Mouse (Mus musculus) gastrocnemius, adult 18-20 months (tissue): Measurements from ENCODE around the gene Chrm1. TPM values are rescaled to one million over a fixed set of nuclear protein-coding genes. Genes with fewer than 3 reads are reported as not detected.

Experiments
- DNase-seq: peaks from one replicate; pipeline ENCODE4 v3.0.0; 2021; ENCODE audit warnings: low spot score
- long read RNA-seq, 2 experiments: library from polyadenylated mRNA; stranded (forward); transcript quantifications; one replicate each; pipeline ENCODE4 v2.0.0; 2021
- total RNA-seq, 2 experiments: library from RNA; stranded (reverse); gene quantifications; 2 replicates each; pipeline ENCODE4 v1.2.3; 2021

The Chrm1 gene
- not detected for total RNA-seq
- long read RNA-seq, experiment 1, result 0 reads
- long read RNA-seq, experiment 2, result 0 reads

- DNase-seq, result no peak
These were observed at the start of gene Chrm1 for GRCm38 (mm10) chr19:8663360-8663839. Gene Chrm1 (plus strand): TSS chr19:8663789.

GRCm38 (mm10) chr19:8614343-8614742 is 49.2 kb upstream of the Chrm1 start:
- DNase-seq, result no peak

- no peak for DNase-seq
These were observed 47.3 kb upstream of the Chrm1 start for GRCm38 (mm10) chr19:8616314-8616713.

- DNase-seq, result no peak
These were observed 45.7 kb upstream of the Chrm1 start, which contains the start of gene Slc22a6 for GRCm38 (mm10) chr19:8617904-8618303. Gene Slc22a6 (plus strand): TSS chr19:8618039.

GRCm38 (mm10) chr19:8621098-8621497 is 42.5 kb upstream of the Chrm1 start:
- no peak for DNase-seq

GRCm38 (mm10) chr19:8630249-8630648 is 33.3 kb upstream of the Chrm1 start:
- no peak for DNase-seq

GRCm38 (mm10) chr19:8630826-8631225 is 32.8 kb upstream of the Chrm1 start:
- DNase-seq, result no peak

- no peak for DNase-seq
These were observed 31.6 kb upstream of the Chrm1 start for GRCm38 (mm10) chr19:8632029-8632428.

- DNase-seq, result no peak
These were observed 21.5 kb upstream of the Chrm1 start for GRCm38 (mm10) chr19:8642086-8642485.

- no peak for DNase-seq
These were observed 17.2 kb upstream of the Chrm1 start for GRCm38 (mm10) chr19:8646393-8646792.

- no peak for DNase-seq
These were observed 7.8 kb upstream of the Chrm1 start for GRCm38 (mm10) chr19:8655833-8656232.

- DNase-seq, result no peak
These were observed 7.2 kb upstream of the Chrm1 start for GRCm38 (mm10) chr19:8656341-8656740.

- no peak for DNase-seq
These were observed 1.7 kb upstream of the Chrm1 start for GRCm38 (mm10) chr19:8661821-8662307.

- peak; percentile 8 for DNase-seq
These were observed 1.3 kb upstream of the Chrm1 start for GRCm38 (mm10) chr19:8662337-8662736.

- no peak for DNase-seq
These were observed 377 bp downstream of the Chrm1 start for GRCm38 (mm10) chr19:8663911-8664421.

GRCm38 (mm10) chr19:8664859-8665258 is 1.3 kb downstream of the Chrm1 start:
- no peak for DNase-seq

GRCm38 (mm10) chr19:8665746-8666145 is 2.2 kb downstream of the Chrm1 start:
- DNase-seq, result no peak

GRCm38 (mm10) chr19:8672859-8673258 is 9.3 kb downstream of the Chrm1 start:
- DNase-seq, result no peak

GRCm38 (mm10) chr19:8673336-8674063 is 9.9 kb downstream of the Chrm1 start:
- no peak for DNase-seq

GRCm38 (mm10) chr19:8679031-8679779 is 15.6 kb downstream of the Chrm1 start:
- no peak for DNase-seq

GRCm38 (mm10) chr19:8681633-8682362 is 18.2 kb downstream of the Chrm1 start:
- no peak for DNase-seq
